Mouse (Mus musculus) midbrain, embryonic 10.5 days (tissue): ENCODE data around the gene Dnaic2. TPM values are rescaled to one million over a fixed set of nuclear protein-coding genes. Genes with fewer than 3 reads are reported as not detected.
A peak's percentile ranks its signal among the peaks of the same experiment; 100 is the strongest.

Source experiments
- DNase-seq: peaks from one replicate; pipeline ENCODE4 v3.0.0-alpha.2; 2017; ENCODE audit warnings: low spot score
- H3K27ac ChIP-seq: fragments of 300-500 bp; sonication (generic); replicated peaks from 2 replicates; pipeline ENCODE4 v1.5.1; 2016; ENCODE audit warnings: mild to moderate bottlenecking
- H3K27me3 ChIP-seq: fragments of 300-500 bp; sonication (generic); 2 replicates; pipeline ENCODE4 v1.6.1; 2016; ENCODE audit warnings: low read depth, mild to moderate bottlenecking; ENCODE audit not compliant: poor library complexity, severe bottlenecking
- H3K36me3 ChIP-seq: fragments of 300-500 bp; sonication (generic); 2 replicates; pipeline ENCODE4 v1.6.1; 2016; ENCODE audit warnings: mild to moderate bottlenecking, moderate library complexity
- H3K4me1 ChIP-seq: fragments of 300-500 bp; sonication (generic); 2 replicates; pipeline ENCODE4 v1.6.1; 2016
- H3K4me3 ChIP-seq: fragments of 300-500 bp; sonication (generic); 2 replicates; pipeline ENCODE4 v1.5.1; 2016; ENCODE audit warnings: mild to moderate bottlenecking, moderate library complexity
- H3K9me3 ChIP-seq: fragments of 300-500 bp; sonication (generic); replicated peaks from 2 replicates; pipeline ENCODE4 v1.6.1; 2016; ENCODE audit warnings: mild to moderate bottlenecking
- WGBS: fragments of 180-500 bp; shearing (Covaris S2); methylation state at CpG from one replicate; pipeline ENCODE4 v1.1.7; 2016; 5-methylcytosine and 5-hydroxymethylcytosine counted together
- polyA plus RNA-seq: library from polyadenylated mRNA; unstranded; fragments of >200 nt; fragmentation: Nextera tagmentation; extraction: Ambion mirVana; gene quantifications from 2 replicates; pipeline ENCODE4 v1.2.1, GENCODE M21; 2016

Dnaic2 gene
- polyA plus RNA-seq, 1 experiment from 2014 or later: 2.2 TPM

- Histone ChIP-seq H3K9me3 (no peaks in the 10 kb centered on the region), H3K27ac (no peak overlapping the region), H3K4me1 (peaks cover 70% of the 10 kb centered on the region), H3K36me3 (peaks cover 9% of the 10 kb centered on the region), H3K27me3 (peaks cover 92% of the 10 kb centered on the region), H3K4me3 (no peak overlapping the region)
- WGBS: 81% methylated on average over 3 of the region's 3 CpGs
- no peak for DNase-seq
These were observed 60.4 kb downstream of the Dnaic2 start for GRCm38 (mm10) chr11:114787611-114788010.

DNA sequence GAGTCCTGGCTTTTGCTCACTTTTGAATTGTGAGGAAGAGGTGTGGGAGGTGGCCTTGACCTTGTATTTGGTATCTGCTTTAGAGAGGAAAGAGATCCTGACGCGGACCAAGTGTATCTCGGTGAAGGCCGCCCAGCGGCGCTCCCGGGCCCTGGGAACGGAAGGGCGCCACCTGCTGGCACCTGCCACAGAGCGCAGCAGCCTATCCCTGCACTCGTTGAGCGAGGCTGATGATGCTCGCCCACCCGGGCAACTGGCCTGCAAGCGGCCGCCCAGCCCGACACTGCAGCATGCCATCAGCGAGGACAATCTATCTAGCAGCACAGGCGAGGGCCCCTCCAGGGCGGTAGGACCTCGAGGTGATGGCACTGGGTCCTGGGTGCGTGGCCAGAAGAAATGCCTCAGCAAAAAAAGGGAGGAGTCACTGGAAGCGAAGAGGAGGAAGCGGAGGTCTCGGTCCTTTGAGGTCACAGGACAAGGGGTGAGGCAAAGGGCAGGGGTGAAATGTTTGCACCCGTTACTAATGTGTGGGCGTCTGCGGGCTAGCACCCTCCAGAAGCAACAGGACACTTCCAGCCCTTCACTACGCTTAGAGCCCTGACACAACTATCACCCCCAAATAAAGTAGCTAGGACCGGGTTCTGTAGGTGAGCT is 62.0 kb downstream of the Dnaic2 start:
- peak overlapping the region; percentile 36 for H3K4me3 ChIP-seq
- DNase-seq: peak; percentile 90
- WGBS: 12% methylated on average over 30 of the region's 30 CpGs
- H3K27me3 ChIP-seq: peaks cover 100% of the 10 kb centered on the region
- no peaks in the 10 kb centered on the region for H3K9me3 ChIP-seq
- H3K36me3 ChIP-seq: peaks cover 9% of the 10 kb centered on the region
- H3K27ac ChIP-seq: no peak overlapping the region
- peaks cover 81% of the 10 kb centered on the region for H3K4me1 ChIP-seq

GRCm38 (mm10) chr11:114789716-114790115 is 62.5 kb downstream of the Dnaic2 start:
- no peak overlapping the region for H3K27ac ChIP-seq
- peaks cover 9% of the 10 kb centered on the region for H3K36me3 ChIP-seq
- H3K9me3 ChIP-seq: no peaks in the 10 kb centered on the region
- DNase-seq: peak; percentile 27
- H3K4me3 ChIP-seq: 0 out of 2 replicates have a peak overlapping the region, but pooled peaks have one; percentile 36
- 64% methylated on average over 9 of the region's 9 CpGs for WGBS
- peaks cover 86% of the 10 kb centered on the region for H3K4me1 ChIP-seq
- peaks cover 97% of the 10 kb centered on the region for H3K27me3 ChIP-seq

- peaks cover 9% of the 10 kb centered on the region for H3K36me3 ChIP-seq
- DNase-seq: no peak
- H3K27ac ChIP-seq: no peak overlapping the region
- peaks cover 91% of the 10 kb centered on the region for H3K4me1 ChIP-seq
- no peaks in the 10 kb centered on the region for H3K9me3 ChIP-seq
- 74% methylated on average over 12 of the region's 12 CpGs for WGBS
- H3K4me3 ChIP-seq: no peak overlapping the region
- H3K27me3 ChIP-seq: peaks cover 92% of the 10 kb centered on the region
These were observed 63.0 kb downstream of the Dnaic2 start for GRCm38 (mm10) chr11:114790171-114790570.

DNA sequence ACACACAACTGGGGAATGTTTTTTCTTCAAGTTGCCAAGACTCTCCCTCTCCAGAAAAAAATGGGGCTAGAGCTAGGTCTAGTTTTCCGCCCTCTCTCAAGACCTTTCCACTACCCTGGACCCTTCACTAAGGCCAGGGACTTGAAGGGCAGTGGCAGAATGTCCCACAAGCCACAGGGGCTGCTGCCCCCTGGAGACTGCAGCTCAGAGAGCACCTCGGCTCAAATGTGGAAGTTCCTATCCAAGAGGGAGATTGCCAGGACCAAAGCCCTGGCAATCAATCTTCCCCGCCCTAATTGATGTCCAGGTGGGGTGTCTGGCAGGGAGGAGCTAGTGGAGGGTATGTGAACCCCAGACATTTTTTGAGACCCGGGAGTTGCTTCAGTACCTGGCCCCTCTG is 63.6 kb downstream of the Dnaic2 start:
- H3K4me1 ChIP-seq: peaks cover 98% of the 10 kb centered on the region
- no peak for DNase-seq
- H3K27me3 ChIP-seq: peaks cover 86% of the 10 kb centered on the region
- H3K36me3 ChIP-seq: peaks cover 9% of the 10 kb centered on the region
- no peak overlapping the region for H3K27ac ChIP-seq
- no peaks in the 10 kb centered on the region for H3K9me3 ChIP-seq
- WGBS: 37% methylated on average over 4 of the region's 4 CpGs
- peak overlapping the region; percentile 65 for H3K4me3 ChIP-seq

- WGBS: 5% methylated on average over 50 of the region's 50 CpGs
- Histone ChIP-seq H3K9me3 (no peaks in the 10 kb centered on the region), H3K4me1 (peaks cover 98% of the 10 kb centered on the region), H3K27ac (peak overlapping the region; percentile 78), H3K27me3 (peaks cover 80% of the 10 kb centered on the region), H3K36me3 (peaks cover 9% of the 10 kb centered on the region), H3K4me3 (peak overlapping the region; percentile 65)
- DNase-seq: no peak
These were observed 64.2 kb downstream of the Dnaic2 start for GRCm38 (mm10) chr11:114791351-114791889.

GRCm38 (mm10) chr11:114791891-114792411 is 64.7 kb downstream of the Dnaic2 start:
- Histone ChIP-seq H3K4me1 (peaks cover 98% of the 10 kb centered on the region), H3K27ac (peak overlapping the region; percentile 78), H3K36me3 (peaks cover 9% of the 10 kb centered on the region), H3K27me3 (peaks cover 75% of the 10 kb centered on the region), H3K4me3 (peak overlapping the region; percentile 65), H3K9me3 (no peaks in the 10 kb centered on the region)
- under 1% methylated on average over 59 of the region's 59 CpGs for WGBS
- DNase-seq: peak; percentile 62

DNA sequence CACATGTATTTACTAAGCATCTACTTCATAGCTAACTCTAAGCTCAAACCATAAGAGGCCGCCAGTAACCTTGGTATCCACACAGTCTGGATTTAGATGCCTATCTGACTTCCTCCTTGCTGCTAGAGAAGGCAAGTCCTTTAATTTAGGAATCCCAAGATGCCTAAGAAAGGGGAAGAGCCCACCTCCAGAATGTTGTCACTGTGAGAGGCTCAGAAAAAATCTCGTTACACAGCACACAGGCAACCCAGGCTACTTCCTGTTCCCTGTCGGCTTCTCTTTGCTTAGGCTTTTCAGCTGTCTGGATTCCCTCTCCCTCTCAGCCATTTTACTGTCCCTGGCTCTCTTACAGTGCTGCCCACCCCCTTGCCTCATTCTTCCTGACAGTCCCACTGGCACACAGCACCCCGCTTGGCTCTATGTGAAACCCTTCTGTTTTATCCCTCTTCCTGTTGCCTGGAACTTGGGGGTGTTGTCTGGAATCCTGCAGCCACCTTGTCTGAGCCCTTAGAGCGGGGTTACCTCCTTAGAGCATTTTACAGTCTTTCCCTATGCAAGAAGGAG is 65.8 kb downstream of the Dnaic2 start:
- H3K9me3 ChIP-seq: no peaks in the 10 kb centered on the region
- H3K27me3 ChIP-seq: peaks cover 64% of the 10 kb centered on the region
- DNase-seq: no peak
- H3K27ac ChIP-seq: peak overlapping the region; percentile 97
- 48% methylated on average over 5 of the region's 5 CpGs for WGBS
- H3K4me3 ChIP-seq: peak overlapping the region; percentile 65
- peaks cover 9% of the 10 kb centered on the region for H3K36me3 ChIP-seq
- peaks cover 95% of the 10 kb centered on the region for H3K4me1 ChIP-seq

- Histone ChIP-seq H3K27me3 (peaks cover 54% of the 10 kb centered on the region), H3K4me1 (peaks cover 85% of the 10 kb centered on the region), H3K36me3 (peaks cover 9% of the 10 kb centered on the region), H3K27ac (peak overlapping the region; percentile 97), H3K9me3 (no peaks in the 10 kb centered on the region), H3K4me3 (peak overlapping the region; percentile 65)
- DNase-seq: peak; percentile 21
- WGBS: 67% methylated on average over 19 of the region's 19 CpGs
These were observed 66.8 kb downstream of the Dnaic2 start for GRCm38 (mm10) chr11:114793868-114794545.

- Histone ChIP-seq H3K36me3 (peaks cover 9% of the 10 kb centered on the region), H3K27ac (peak overlapping the region; percentile 97), H3K27me3 (peaks cover 47% of the 10 kb centered on the region), H3K9me3 (no peaks in the 10 kb centered on the region), H3K4me1 (peaks cover 78% of the 10 kb centered on the region), H3K4me3 (peak overlapping the region; percentile 65)
- WGBS: 21% methylated on average over 4 of the region's 4 CpGs
- no peak for DNase-seq
These were observed 67.5 kb downstream of the Dnaic2 start for GRCm38 (mm10) chr11:114794691-114795090.

DNA sequence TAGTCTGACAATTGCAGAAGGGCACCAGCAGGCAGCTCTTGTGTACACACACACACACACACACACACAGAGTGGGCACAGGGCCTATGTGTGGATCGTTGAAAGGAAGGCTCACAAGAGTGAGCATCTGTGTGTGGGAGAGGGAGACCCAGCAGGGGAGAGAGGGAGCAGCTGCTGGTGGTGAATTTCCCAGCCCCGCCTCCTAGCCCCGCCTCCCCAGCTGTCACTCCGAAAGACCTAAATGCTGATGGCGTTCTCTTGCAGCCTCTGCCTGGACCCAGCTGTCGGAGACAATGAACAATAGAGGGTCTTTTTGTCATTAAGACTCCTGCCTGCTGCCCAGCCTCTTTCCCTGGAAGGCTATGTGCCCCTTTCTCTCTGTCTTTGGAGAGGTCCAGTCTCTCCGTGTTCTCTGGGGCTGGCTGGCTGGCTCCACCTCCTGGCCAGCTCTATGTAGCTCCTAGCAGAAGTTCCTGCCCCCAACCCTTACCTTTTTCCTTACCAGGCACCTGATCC is 68.1 kb downstream of the Dnaic2 start:
- H3K4me1 ChIP-seq: peaks cover 73% of the 10 kb centered on the region
- H3K9me3 ChIP-seq: no peaks in the 10 kb centered on the region
- peaks cover 41% of the 10 kb centered on the region for H3K27me3 ChIP-seq
- H3K36me3 ChIP-seq: peaks cover 7% of the 10 kb centered on the region
- WGBS: 1% methylated on average over 7 of the region's 7 CpGs
- H3K4me3 ChIP-seq: peak overlapping the region; percentile 65
- peak; percentile 92 for DNase-seq
- H3K27ac ChIP-seq: peak overlapping the region; percentile 97

- Histone ChIP-seq H3K27me3 (peaks cover 35% of the 10 kb centered on the region), H3K4me3 (peak within 1 kb of the TSS; percentile 65), H3K36me3 (peaks cover 6% of the 10 kb centered on the region), H3K27ac (peak within 1 kb of the TSS; percentile 97), H3K9me3 (no peaks in the 10 kb centered on the region), H3K4me1 (peaks cover 72% of the 10 kb centered on the region)
- peak; percentile 92 for DNase-seq
- under 1% methylated on average over 4 of the region's 4 CpGs for WGBS
These were observed 68.7 kb downstream of the Dnaic2 start, which contains the start of gene Btbd17 for GRCm38 (mm10) chr11:114795848-114796322. Gene Btbd17, minus strand, starts transcription at chr11:114795945.
